17 mouse cellular contexts compared by ENCODE assay signal in genomic region chr5:89000598-89000997, GRCm38 (mm10).
DNase-seq lines count a peak whose midpoint lies in the region; TF ChIP-seq lines count a peak whose summit lies in the region.
"Had no signal": no experiment of that assay in that cellular context is flagged by ENCODE, and none has a peak within 500 bp of the region (broad histone marks: within the 10 kb centered on the region; RNA-seq: fewer than 3 reads in every experiment).

No protein-coding gene starts in this region.

- no peaks in the 10 kb centered on the region for H3K36me3 ChIP-seq in C2C12 (ENCODE audit: control insufficient read depth, insufficient read depth)
- H3K36me3 ChIP-seq in thymus, adult 2 months (ENCODE audit: control insufficient read depth, insufficient read depth, low read length), result no peaks in the 10 kb centered on the region
- H3K36me3 ChIP-seq: G1E had no signal

- no peak overlapping the region for H3ac ChIP-seq in C2C12 (ENCODE audit: control insufficient read depth, insufficient read length, low read depth)

- H3K27ac ChIP-seq in thymus, adult 2 months (ENCODE audit: control insufficient read depth, insufficient read depth, low read length), result no peak overlapping the region

- no peak overlapping the region for H3K4me3 ChIP-seq in C2C12 (ENCODE audit: insufficient read depth, poor library complexity, severe bottlenecking)
- H3K4me3 ChIP-seq in thymus, adult 2 months (ENCODE audit: control insufficient read depth, insufficient read depth, low read length), result no peak overlapping the region

- no peak for DNase-seq in thymus, adult 2 months
- DNase-seq: adrenal gland, adult 2 months; adrenal gland, adult 8-10 months; adrenal gland, postnatal 10 days; adrenal gland, postnatal 14 days; adrenal gland, postnatal 25 days; adrenal gland, postnatal 36 days; B cell, adult 2 months; cerebellum, adult 11 months; cerebellum, adult 11-12 months; cerebellum, adult 18-20 months; cerebellum, adult 2 months; cerebellum, adult 8-10 months had no signal

- no peaks in the 10 kb centered on the region for H3K79me2 ChIP-seq in C2C12 (ENCODE audit: control insufficient read depth, insufficient read depth)

- H3K27me3 ChIP-seq in C2C12 (ENCODE audit: control insufficient read depth, insufficient read depth, insufficient read length), result no peaks in the 10 kb centered on the region
- H3K27me3 ChIP-seq in thymus, adult 2 months (ENCODE audit: control insufficient read depth, insufficient read depth, low read length), result no peaks in the 10 kb centered on the region
- H3K27me3 ChIP-seq: CH12.LX, Patski had no signal

- no peaks in the 10 kb centered on the region for H3K4me1 ChIP-seq in thymus, adult 2 months (replicated peaks; ENCODE audit: control insufficient read depth, insufficient read depth, low read length)

- H3K79me3 ChIP-seq in C2C12 (ENCODE audit: low read depth), result no peaks in the 10 kb centered on the region

- TF ChIP-seq POLR2A in thymus, adult 2 months (IDR thresholded peaks at IDR 0.05; ENCODE audit: control insufficient read depth, extremely low read depth, insufficient read depth, low read length, poor library complexity), result no peak

- WGBS in thymus, adult 2 months, result 97% methylated on average over 7 of the region's 7 CpGs

- no peak for TF ChIP-seq CTCF in C2C12 (IDR thresholded peaks at IDR 0.05; ENCODE audit: control insufficient read depth, insufficient read depth, insufficient read length)
- no peak for TF ChIP-seq CTCF in thymus, adult 2 months (IDR thresholded peaks at IDR 0.05; ENCODE audit: borderline replicate concordance, control insufficient read depth, extremely low read depth, insufficient read depth, low read length, poor library complexity)

TF ChIP-seq in C2C12, 6 proteins besides CTCF, POLR2A, EP300 and RAD21:
- no peak for TF ChIP-seq MAX (IDR thresholded peaks at IDR 0.05)
- TF ChIP-seq MYOD1 (IDR thresholded peaks at IDR 0.05; ENCODE audit: control insufficient read depth, insufficient read length, low read depth), result peak; percentile 50
